In the genomic region with DNA sequence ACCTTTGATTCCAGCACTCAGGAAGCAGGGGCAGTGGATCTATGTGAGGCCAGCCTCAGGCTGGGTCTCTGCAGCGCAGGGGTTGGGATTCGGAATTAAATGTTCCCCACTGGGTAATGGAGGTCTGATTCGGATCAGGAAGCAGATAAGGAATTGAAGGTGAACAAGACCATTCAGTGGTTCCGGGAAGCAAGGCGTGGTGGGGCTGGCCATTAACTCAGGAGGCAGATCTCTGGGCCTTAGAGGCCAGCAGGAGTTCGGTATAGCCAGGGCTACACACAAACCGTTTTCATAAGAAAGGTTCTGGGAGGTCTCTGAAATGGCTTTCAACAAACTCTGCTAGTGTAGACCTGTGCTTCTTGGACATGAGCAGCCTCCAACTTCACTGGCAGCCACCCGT, we compare ENCODE assay signal across 8 mouse cellular contexts. TPM values are rescaled to one million over a fixed set of nuclear protein-coding genes. Genes with fewer than 3 reads are reported as not detected.
DNase-seq lines count a peak whose midpoint lies in the region; ATAC-seq and TF ChIP-seq lines count a peak whose summit lies in the region.

No protein-coding gene starts in this region.

- DNase-seq in lung, embryonic 14.5 days = no peak
- no peak for DNase-seq in lung, adult 18-20 months
- no peak for DNase-seq in embryonic facial prominence, embryonic 14.5 days (ENCODE audit: low spot score)
- DNase-seq in intestine, embryonic 14.5 days (ENCODE audit: low spot score) = no peak
- DNase-seq in thymus, postnatal 4 days = no peak
- no peak for DNase-seq in retina, postnatal 1 day
- no peak for DNase-seq in layer of hippocampus, postnatal 25 days (ENCODE audit: extremely low spot score in 1 of 2, low spot score in 1 of 2)

- no peaks in the 10 kb centered on the region for H3K27me3 ChIP-seq in lung, embryonic 14.5 days (ENCODE audit: insufficient read depth, low read length)
- H3K27me3 ChIP-seq in embryonic facial prominence, embryonic 14.5 days (replicated peaks; ENCODE audit: control insufficient read depth, insufficient read depth, low read length) = no peaks in the 10 kb centered on the region
- H3K27me3 ChIP-seq in intestine, embryonic 14.5 days (replicated peaks; ENCODE audit: control insufficient read depth, insufficient read depth, low read length) = no peaks in the 10 kb centered on the region
- no peaks in the 10 kb centered on the region for H3K27me3 ChIP-seq in neural tube, embryonic 13.5 days

- no peak for ATAC-seq in lung, embryonic 14.5 days (ENCODE audit: insufficient read depth)
- ATAC-seq in embryonic facial prominence, embryonic 14.5 days (ENCODE audit: low read depth) = no peak
- ATAC-seq in intestine, embryonic 14.5 days (replicated peaks; ENCODE audit: low FRiP score, low TSS enrichment, low read depth) = no peak
- ATAC-seq in neural tube, embryonic 13.5 days (ENCODE audit: low read depth) = no peak

- no peak for TF ChIP-seq CTCF in lung, embryonic 14.5 days (IDR thresholded peaks at IDR 0.05; ENCODE audit: low read depth)

- peak overlapping the region; percentile 99 for H3K4me3 ChIP-seq in lung, embryonic 14.5 days (ENCODE audit: low read depth, low read length)
- peak overlapping the region; percentile 96 for H3K4me3 ChIP-seq in embryonic facial prominence, embryonic 14.5 days (ENCODE audit: low read depth, low read length)
- H3K4me3 ChIP-seq in intestine, embryonic 14.5 days (ENCODE audit: low read depth, low read length) = peak overlapping the region; percentile 98
- peak overlapping the region; percentile 70 for H3K4me3 ChIP-seq in neural tube, embryonic 13.5 days

- H3K4me2 ChIP-seq in lung, embryonic 14.5 days = peak overlapping the region; percentile 97
- H3K4me2 ChIP-seq in embryonic facial prominence, embryonic 14.5 days (ENCODE audit: low read depth, low read length) = peak overlapping the region; percentile 99
- peak overlapping the region; percentile 98 for H3K4me2 ChIP-seq in intestine, embryonic 14.5 days (ENCODE audit: low read length)
- peak overlapping the region; percentile 72 for H3K4me2 ChIP-seq in neural tube, embryonic 13.5 days

- H3K9me3 ChIP-seq in lung, embryonic 14.5 days (ENCODE audit: low read depth, low read length) = no peaks in the 10 kb centered on the region
- H3K9me3 ChIP-seq in embryonic facial prominence, embryonic 14.5 days (ENCODE audit: control insufficient read depth, low read length) = no peaks in the 10 kb centered on the region
- H3K9me3 ChIP-seq in intestine, embryonic 14.5 days (ENCODE audit: control insufficient read depth, low read length) = no peaks in the 10 kb centered on the region
- H3K9me3 ChIP-seq in neural tube, embryonic 13.5 days = no peaks in the 10 kb centered on the region

- H3K9ac ChIP-seq in lung, embryonic 14.5 days = peak overlapping the region; percentile 86
- H3K9ac ChIP-seq in embryonic facial prominence, embryonic 14.5 days (ENCODE audit: low read depth, low read length) = peak overlapping the region; percentile 78
- H3K9ac ChIP-seq in intestine, embryonic 14.5 days (ENCODE audit: low read length) = peak overlapping the region; percentile 86
- H3K9ac ChIP-seq in neural tube, embryonic 13.5 days = peak overlapping the region; percentile 80

- WGBS in lung, embryonic 14.5 days = 25% methylated on average over 8 of the region's 8 CpGs
- 12% methylated on average over 8 of the region's 8 CpGs for WGBS in embryonic facial prominence, embryonic 14.5 days
- WGBS in intestine, embryonic 14.5 days = 26% methylated on average over 8 of the region's 8 CpGs
- WGBS in neural tube, embryonic 13.5 days = 21% methylated on average over 8 of the region's 8 CpGs

- H3K36me3 ChIP-seq in lung, embryonic 14.5 days (ENCODE audit: insufficient read depth) = peaks cover 25% of the 10 kb centered on the region
- H3K36me3 ChIP-seq in embryonic facial prominence, embryonic 14.5 days (ENCODE audit: control insufficient read depth, insufficient read depth, low read length) = peaks cover 18% of the 10 kb centered on the region
- H3K36me3 ChIP-seq in intestine, embryonic 14.5 days (ENCODE audit: control insufficient read depth, insufficient read depth, low read length) = peaks cover 12% of the 10 kb centered on the region
- peaks cover 12% of the 10 kb centered on the region for H3K36me3 ChIP-seq in neural tube, embryonic 13.5 days

- H3K4me1 ChIP-seq in lung, embryonic 14.5 days (ENCODE audit: insufficient read depth) = peaks cover 28% of the 10 kb centered on the region
- H3K4me1 ChIP-seq in embryonic facial prominence, embryonic 14.5 days (ENCODE audit: control insufficient read depth, insufficient read depth, low read length) = peaks cover 38% of the 10 kb centered on the region
- peaks cover 36% of the 10 kb centered on the region for H3K4me1 ChIP-seq in intestine, embryonic 14.5 days (replicated peaks; ENCODE audit: control insufficient read depth, insufficient read depth, low read length)
- H3K4me1 ChIP-seq in neural tube, embryonic 13.5 days (replicated peaks) = peaks cover 50% of the 10 kb centered on the region

- peak overlapping the region; percentile 100 for H3K27ac ChIP-seq in lung, embryonic 14.5 days (ENCODE audit: low read depth)
- peak overlapping the region; percentile 100 for H3K27ac ChIP-seq in embryonic facial prominence, embryonic 14.5 days (replicated peaks; ENCODE audit: low read depth, low read length)
- peak overlapping the region; percentile 100 for H3K27ac ChIP-seq in intestine, embryonic 14.5 days (ENCODE audit: low read depth)
- H3K27ac ChIP-seq in neural tube, embryonic 13.5 days (replicated peaks) = peak overlapping the region; percentile 99

RNA-seq across cellular contexts. Expression of gene Ptbp1, which starts 1.4 kb away (rescaled TPM):
- 355 and 366 TPM in 2 replicates for polyA plus RNA-seq in lung, embryonic 14.5 days (2014; fragmentation: Nextera tagmentation; extraction: Ambion mirVana)
- polyA plus RNA-seq in embryonic facial prominence, embryonic 14.5 days (2014; fragmentation: Nextera tagmentation; extraction: Ambion mirVana) = 198 and 254 TPM in 2 replicates
- 286 and 291 TPM in 2 replicates for polyA plus RNA-seq in intestine, embryonic 14.5 days (2014; fragmentation: Nextera tagmentation; extraction: Ambion mirVana)
- 87.9 and 114 TPM in 2 replicates for polyA plus RNA-seq in neural tube, embryonic 13.5 days (2015; fragmentation: Nextera tagmentation; extraction: Ambion mirVana)
- 10 to 100 TPM; 44.0 to 66.0 TPM for total RNA-seq in layer of hippocampus, postnatal 25 days (2021)

RNA-seq across cellular contexts. Expression of gene Prtn3, which starts 21.4 kb away (rescaled TPM):
- polyA plus RNA-seq in lung, embryonic 14.5 days (2014; fragmentation: Nextera tagmentation; extraction: Ambion mirVana) = 3.5 and 3.7 TPM in 2 replicates
- 4.1 and 6.7 TPM in 2 replicates for polyA plus RNA-seq in embryonic facial prominence, embryonic 14.5 days (2014; fragmentation: Nextera tagmentation; extraction: Ambion mirVana)
- polyA plus RNA-seq in intestine, embryonic 14.5 days (2014; fragmentation: Nextera tagmentation; extraction: Ambion mirVana) = 5.2 and 5.9 TPM in 2 replicates
- polyA plus RNA-seq in neural tube, embryonic 13.5 days (2015; fragmentation: Nextera tagmentation; extraction: Ambion mirVana) = 14.3 and 14.7 TPM in 2 replicates
- 1 to 10 TPM; 1.1 to 1.4 TPM for total RNA-seq in layer of hippocampus, postnatal 25 days (2021)

RNA-seq across cellular contexts. Expression of gene Plppr3, which starts 21.6 kb away (rescaled TPM):
- polyA plus RNA-seq in lung, embryonic 14.5 days (2014; fragmentation: Nextera tagmentation; extraction: Ambion mirVana) = 31.3 and 37.4 TPM in 2 replicates
- 32.4 and 50.2 TPM in 2 replicates for polyA plus RNA-seq in embryonic facial prominence, embryonic 14.5 days (2014; fragmentation: Nextera tagmentation; extraction: Ambion mirVana)
- 38.8 and 46.4 TPM in 2 replicates for polyA plus RNA-seq in intestine, embryonic 14.5 days (2014; fragmentation: Nextera tagmentation; extraction: Ambion mirVana)
- polyA plus RNA-seq in neural tube, embryonic 13.5 days (2015; fragmentation: Nextera tagmentation; extraction: Ambion mirVana) = 343 and 361 TPM in 2 replicates
- total RNA-seq in layer of hippocampus, postnatal 25 days (2021) = 10 to 100 TPM; 32.4 to 34.4 TPM

RNA-seq across cellular contexts. Expression of gene Misp, which starts 32.0 kb away (rescaled TPM):
- polyA plus RNA-seq in lung, embryonic 14.5 days (2014; fragmentation: Nextera tagmentation; extraction: Ambion mirVana) = 5.0 and 6.1 TPM in 2 replicates
- polyA plus RNA-seq in embryonic facial prominence, embryonic 14.5 days (2014; fragmentation: Nextera tagmentation; extraction: Ambion mirVana) = 2.3 and 3.9 TPM in 2 replicates
- 78.3 and 87.9 TPM in 2 replicates for polyA plus RNA-seq in intestine, embryonic 14.5 days (2014; fragmentation: Nextera tagmentation; extraction: Ambion mirVana)
- 2.1 and 2.5 TPM in 2 replicates for polyA plus RNA-seq in neural tube, embryonic 13.5 days (2015; fragmentation: Nextera tagmentation; extraction: Ambion mirVana)
- under 1 TPM; 0.66 to 0.89 TPM for total RNA-seq in layer of hippocampus, postnatal 25 days (2021)

RNA-seq across cellular contexts. Expression of gene Elane, which starts 33.2 kb away (rescaled TPM):
- polyA plus RNA-seq in lung, embryonic 14.5 days (2014; fragmentation: Nextera tagmentation; extraction: Ambion mirVana) = 0.18 and 0.26 TPM in 2 replicates
- polyA plus RNA-seq in embryonic facial prominence, embryonic 14.5 days (2014; fragmentation: Nextera tagmentation; extraction: Ambion mirVana) = 0.64 and 2.0 TPM in 2 replicates
- polyA plus RNA-seq in intestine, embryonic 14.5 days (2014; fragmentation: Nextera tagmentation; extraction: Ambion mirVana) = 0.55 TPM in 1 of 2 replicates, not detected in the other
- polyA plus RNA-seq in neural tube, embryonic 13.5 days (2015; fragmentation: Nextera tagmentation; extraction: Ambion mirVana) = 0.67 TPM in 1 of 2 replicates, not detected in the other
- total RNA-seq in layer of hippocampus, postnatal 25 days (2021) = not detected
